Mouse (Mus musculus): Measurements from ENCODE around the gene Cdk5rap3. TPM values are rescaled to one million over a fixed set of nuclear protein-coding genes. Genes with fewer than 3 reads are reported as not detected.

The Cdk5rap3 gene
- polyA plus RNA-seq, 1 experiment: 95.5 TPM

GRCm38 (mm10) chr11:96916885-96917396 is 645 bp upstream of the Cdk5rap3 start:
- no peak for DNase-seq
- H3K27me3 ChIP-seq (ENCODE audit: control insufficient read depth, insufficient read depth, low read length): no peaks in the 10 kb centered on the region
- no peak overlapping the region for H3K27ac ChIP-seq (ENCODE audit: control insufficient read depth, insufficient read depth, low read length)
- 23% methylated on average over 13 of the region's 13 CpGs for WGBS
- peak overlapping the region; percentile 2 for H3K4me3 ChIP-seq (ENCODE audit: control insufficient read depth, insufficient read depth, low read length)
- H3K36me3 ChIP-seq (ENCODE audit: control insufficient read depth, insufficient read depth, low read length): no peaks in the 10 kb centered on the region
- TF ChIP-seq CTCF (IDR thresholded peaks at IDR 0.05; ENCODE audit: borderline replicate concordance, control insufficient read depth, extremely low read depth, insufficient read depth, low read length, poor library complexity) (no peak), POLR2A (IDR thresholded peaks at IDR 0.05; ENCODE audit: control insufficient read depth, extremely low read depth, insufficient read depth, low read length, poor library complexity) (no peak)
- peaks cover 23% of the 10 kb centered on the region for H3K4me1 ChIP-seq (replicated peaks; ENCODE audit: control insufficient read depth, insufficient read depth, low read length)

GRCm38 (mm10) chr11:96912682-96913081 is 3.6 kb downstream of the Cdk5rap3 start:
- H3K36me3 ChIP-seq (ENCODE audit: control insufficient read depth, insufficient read depth, low read length): 0 out of 2 replicates have a peak, but pooled peaks cover 11% of the 10 kb centered on the region
- WGBS: 21% methylated on average over 11 of the region's 11 CpGs
- no peaks in the 10 kb centered on the region for H3K27me3 ChIP-seq (ENCODE audit: control insufficient read depth, insufficient read depth, low read length)
- peaks cover 31% of the 10 kb centered on the region for H3K4me1 ChIP-seq (replicated peaks; ENCODE audit: control insufficient read depth, insufficient read depth, low read length)
- no peak overlapping the region for H3K4me3 ChIP-seq (ENCODE audit: control insufficient read depth, insufficient read depth, low read length)
- TF ChIP-seq POLR2A (IDR thresholded peaks at IDR 0.05; ENCODE audit: control insufficient read depth, extremely low read depth, insufficient read depth, low read length, poor library complexity) (no peak), CTCF (IDR thresholded peaks at IDR 0.05; ENCODE audit: borderline replicate concordance, control insufficient read depth, extremely low read depth, insufficient read depth, low read length, poor library complexity) (no peak)
- H3K27ac ChIP-seq (ENCODE audit: control insufficient read depth, insufficient read depth, low read length): peak overlapping the region; percentile 80
- peak; percentile 60 for DNase-seq

GRCm38 (mm10) chr11:96910003-96910402 is 6.3 kb downstream of the Cdk5rap3 start:
- no peaks in the 10 kb centered on the region for H3K27me3 ChIP-seq (ENCODE audit: control insufficient read depth, insufficient read depth, low read length)
- DNase-seq: peak; percentile 74
- no peak overlapping the region for H3K27ac ChIP-seq (ENCODE audit: control insufficient read depth, insufficient read depth, low read length)
- peaks cover 29% of the 10 kb centered on the region for H3K4me1 ChIP-seq (replicated peaks; ENCODE audit: control insufficient read depth, insufficient read depth, low read length)
- H3K36me3 ChIP-seq (ENCODE audit: control insufficient read depth, insufficient read depth, low read length): peaks cover 14% of the 10 kb centered on the region; the same call in 1 of the 2 replicates
- 44% methylated on average over 7 of the region's 7 CpGs for WGBS
- H3K4me3 ChIP-seq (ENCODE audit: control insufficient read depth, insufficient read depth, low read length): no peak overlapping the region
- TF ChIP-seq CTCF (IDR thresholded peaks at IDR 0.05; ENCODE audit: borderline replicate concordance, control insufficient read depth, extremely low read depth, insufficient read depth, low read length, poor library complexity): peak; percentile 78; the same call in 1 of the 2 replicates
- TF ChIP-seq POLR2A (IDR thresholded peaks at IDR 0.05; ENCODE audit: control insufficient read depth, extremely low read depth, insufficient read depth, low read length, poor library complexity): no peak

GRCm38 (mm10) chr11:96908594-96908993 is 7.7 kb downstream of the Cdk5rap3 start:
- no peak overlapping the region for H3K27ac ChIP-seq (ENCODE audit: control insufficient read depth, insufficient read depth, low read length)
- WGBS: 98% methylated on average over 12 of the region's 12 CpGs
- no peak overlapping the region for H3K4me3 ChIP-seq (ENCODE audit: control insufficient read depth, insufficient read depth, low read length)
- H3K36me3 ChIP-seq (ENCODE audit: control insufficient read depth, insufficient read depth, low read length): peaks cover 14% of the 10 kb centered on the region; the same call in 1 of the 2 replicates
- no peak for DNase-seq
- TF ChIP-seq CTCF (IDR thresholded peaks at IDR 0.05; ENCODE audit: borderline replicate concordance, control insufficient read depth, extremely low read depth, insufficient read depth, low read length, poor library complexity) (no peak), POLR2A (IDR thresholded peaks at IDR 0.05; ENCODE audit: control insufficient read depth, extremely low read depth, insufficient read depth, low read length, poor library complexity) (no peak)
- no peaks in the 10 kb centered on the region for H3K27me3 ChIP-seq (ENCODE audit: control insufficient read depth, insufficient read depth, low read length)
- peaks cover 27% of the 10 kb centered on the region for H3K4me1 ChIP-seq (replicated peaks; ENCODE audit: control insufficient read depth, insufficient read depth, low read length)

GRCm38 (mm10) chr11:96906431-96907161 is 9.7 kb downstream of the Cdk5rap3 start:
- WGBS: 91% methylated on average over 15 of the region's 15 CpGs
- Histone ChIP-seq H3K27ac (ENCODE audit: control insufficient read depth, insufficient read depth, low read length) (no peak overlapping the region), H3K4me3 (ENCODE audit: control insufficient read depth, insufficient read depth, low read length) (no peak overlapping the region), H3K27me3 (ENCODE audit: control insufficient read depth, insufficient read depth, low read length) (no peaks in the 10 kb centered on the region), H3K4me1 (replicated peaks; ENCODE audit: control insufficient read depth, insufficient read depth, low read length) (peaks cover 7% of the 10 kb centered on the region), H3K36me3 (ENCODE audit: control insufficient read depth, insufficient read depth, low read length) (peaks cover 14% of the 10 kb centered on the region; the same call in 1 of the 2 replicates)
- TF ChIP-seq POLR2A (IDR thresholded peaks at IDR 0.05; ENCODE audit: control insufficient read depth, extremely low read depth, insufficient read depth, low read length, poor library complexity): no peak
- TF ChIP-seq CTCF (IDR thresholded peaks at IDR 0.05; ENCODE audit: borderline replicate concordance, control insufficient read depth, extremely low read depth, insufficient read depth, low read length, poor library complexity): no peak
- no peak for DNase-seq

- H3K36me3 ChIP-seq (ENCODE audit: control insufficient read depth, insufficient read depth, low read length): peaks cover 4% of the 10 kb centered on the region; the same call in 1 of the 2 replicates
- TF ChIP-seq POLR2A (IDR thresholded peaks at IDR 0.05; ENCODE audit: control insufficient read depth, extremely low read depth, insufficient read depth, low read length, poor library complexity) (no peak), CTCF (IDR thresholded peaks at IDR 0.05; ENCODE audit: borderline replicate concordance, control insufficient read depth, extremely low read depth, insufficient read depth, low read length, poor library complexity) (no peak)
- H3K27me3 ChIP-seq (ENCODE audit: control insufficient read depth, insufficient read depth, low read length): no peaks in the 10 kb centered on the region
- H3K4me1 ChIP-seq (replicated peaks; ENCODE audit: control insufficient read depth, insufficient read depth, low read length): no peaks in the 10 kb centered on the region
- H3K4me3 ChIP-seq (ENCODE audit: control insufficient read depth, insufficient read depth, low read length): no peak overlapping the region
- 90% methylated on average over 16 of the region's 16 CpGs for WGBS
- DNase-seq: no peak
- H3K27ac ChIP-seq (ENCODE audit: control insufficient read depth, insufficient read depth, low read length): no peak overlapping the region
These were observed 13.4 kb downstream of the Cdk5rap3 start for GRCm38 (mm10) chr11:96902639-96903635.
